Mouse (Mus musculus) neutrophil, adult 5-6 weeks (primary cell): ENCODE measurements around the gene Clta. TPM values are rescaled to one million over a fixed set of nuclear protein-coding genes. Genes with fewer than 3 reads are reported as not detected.
"Not testable (repeated sequence)": the region's sequence is repeated elsewhere in the genome, so short reads cannot be mapped to it uniquely, and the experiment has no call there.

Experiments used
- ATAC-seq: fragments of 151-379, 151-347 bp; 2 replicates; pipeline ENCODE4 v1.8.0; 2017; ENCODE audit warnings: mild to moderate bottlenecking, moderate TSS enrichment; ENCODE audit not compliant: insufficient number of reproducible peaks, poor library complexity, low FRiP score, severe bottlenecking; ENCODE audit errors: extremely low read depth
- total RNA-seq: library from RNA; stranded (forward); fragments of 200-1000 nt; gene quantifications from 2 replicates; pipeline ENCODE4 v1.2.3, GENCODE M21; 2017

Gene Clta
- total RNA-seq, 1 experiment from 2014 or later = 339 TPM

DNA sequence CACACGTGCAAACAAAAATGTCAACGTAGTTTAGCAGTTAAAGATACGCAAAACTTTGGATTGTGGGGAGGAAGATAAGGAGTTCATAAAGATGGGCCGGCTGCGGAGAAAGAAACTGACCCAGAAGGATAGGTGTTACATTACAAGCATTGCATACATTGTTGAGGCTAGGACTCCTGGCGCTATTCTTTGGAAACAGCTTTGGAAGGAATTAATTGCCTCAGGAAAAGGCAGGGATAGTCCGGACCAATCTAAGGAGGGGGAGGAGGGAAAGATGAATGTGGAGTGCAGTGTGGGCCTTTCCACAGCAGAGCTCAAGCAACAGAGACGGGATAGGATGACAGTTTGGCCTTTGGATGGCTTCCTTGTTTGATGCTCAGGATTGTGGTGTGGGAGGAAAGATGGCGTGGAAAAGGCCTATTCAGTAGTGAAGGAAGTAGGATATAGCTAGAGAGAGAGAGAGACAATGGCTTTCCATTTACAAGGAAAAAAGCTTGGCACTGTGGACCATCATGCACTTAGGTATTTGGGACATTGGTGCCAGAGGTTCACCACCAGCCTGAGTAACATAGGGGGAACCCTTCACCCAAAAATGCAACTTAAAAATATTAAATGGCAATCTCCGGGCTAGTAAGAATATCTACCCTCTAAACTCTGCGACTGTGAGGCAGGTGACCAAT, 9.3 kb downstream of the Clta start:
- no peak for ATAC-seq

DNA sequence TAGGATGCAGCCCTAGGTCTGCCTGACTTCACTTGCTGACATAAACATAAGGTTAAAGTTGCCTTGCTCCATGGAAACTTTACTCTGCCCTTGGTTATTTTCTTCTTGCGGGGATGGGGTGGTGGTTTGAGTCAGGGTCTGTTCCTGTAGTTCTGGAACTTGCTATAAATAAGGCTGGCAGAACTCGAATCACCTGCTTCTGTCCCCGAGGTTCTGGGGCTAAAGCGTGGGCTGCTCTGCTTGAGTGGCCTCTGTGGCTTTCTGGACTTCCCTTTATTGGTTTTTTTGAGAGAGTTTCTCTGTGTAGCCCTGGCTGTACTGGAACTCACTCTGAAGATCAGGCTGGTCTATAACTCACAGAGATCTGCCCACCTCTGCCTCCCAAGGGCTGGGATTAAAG, 11.8 kb downstream of the Clta start:
- no peak for ATAC-seq

DNA sequence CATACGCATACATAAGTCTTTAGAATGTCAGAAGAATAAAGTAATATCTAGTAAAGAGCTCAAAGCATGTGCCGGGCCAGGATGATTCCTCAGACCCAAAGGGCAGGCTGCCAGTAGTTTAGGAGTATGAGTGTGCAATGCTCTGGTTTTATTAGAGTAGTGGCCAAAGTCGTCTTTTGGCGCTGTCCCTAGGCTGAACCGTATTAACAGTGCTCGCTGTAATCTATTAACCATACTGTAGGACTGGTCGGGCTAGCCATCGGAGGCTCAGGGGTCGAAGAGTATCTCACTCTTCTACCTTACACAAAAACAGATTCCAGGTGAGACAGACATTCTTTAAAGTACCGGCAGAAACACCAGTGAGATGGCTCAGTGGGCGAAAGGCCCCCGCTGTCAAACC, 12.5 kb downstream of the Clta start:
- no peak for ATAC-seq

DNA sequence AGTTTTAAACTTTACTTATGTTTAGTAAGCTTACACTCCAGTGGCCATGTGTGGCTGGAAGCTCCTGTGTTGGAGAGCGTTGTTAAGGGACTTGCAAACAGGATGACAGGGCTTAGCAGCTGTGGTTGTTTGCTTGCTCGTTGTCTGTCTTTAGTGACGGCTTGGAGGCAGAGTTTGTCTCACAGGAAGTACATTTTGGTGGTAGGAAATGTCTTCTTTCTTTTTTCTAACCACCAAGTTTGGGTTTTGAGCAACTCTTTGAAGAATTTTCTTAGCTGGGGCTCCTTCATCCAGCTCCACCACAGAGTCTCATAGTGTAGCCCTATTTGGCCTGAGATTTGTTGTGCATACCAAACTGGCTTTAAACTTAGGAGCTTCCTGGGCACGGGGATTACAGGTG, 18.1 kb downstream of the Clta start:
- ATAC-seq = peak; percentile 35

DNA sequence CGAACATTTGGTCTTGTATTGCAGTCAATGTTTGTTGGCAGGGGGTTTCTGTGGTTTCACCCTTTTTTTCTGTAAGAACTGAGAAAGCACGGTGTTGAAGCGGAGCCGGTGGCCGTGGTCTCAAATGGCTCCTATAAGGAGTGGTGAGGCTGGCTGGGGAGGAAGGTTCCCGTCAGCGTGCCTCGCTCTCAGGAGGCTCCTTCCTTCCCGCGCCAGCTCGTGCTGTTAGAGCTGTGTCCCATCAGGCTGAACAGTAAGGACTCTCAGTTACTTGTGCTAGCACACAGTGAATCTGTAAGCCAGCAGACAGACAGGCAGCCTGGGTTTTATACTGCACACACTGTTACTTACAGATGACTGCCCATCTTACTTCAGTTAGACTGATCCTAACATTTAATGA, 18.5 kb downstream of the Clta start:
- ATAC-seq = no peak

DNA sequence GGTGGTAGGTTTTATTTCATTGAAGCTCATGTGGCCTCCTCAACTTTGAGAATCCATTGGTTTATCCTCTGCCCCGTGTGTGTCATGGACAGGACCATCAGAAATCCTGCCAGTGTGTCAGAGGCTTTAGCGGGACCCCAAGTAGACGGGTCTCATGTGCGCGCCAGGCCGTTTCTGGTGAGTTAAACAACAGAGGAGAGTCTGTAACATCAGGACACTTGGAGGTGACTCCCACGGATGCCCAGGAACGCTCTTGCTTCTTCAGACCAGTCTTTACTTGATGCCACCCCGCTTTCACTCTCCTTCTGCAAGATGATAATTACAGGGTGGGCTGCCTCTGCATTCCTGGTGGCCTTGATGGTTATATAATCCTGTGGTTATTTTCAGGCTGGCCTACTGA, 19.4 kb downstream of the Clta start:
- ATAC-seq = no peak

DNA sequence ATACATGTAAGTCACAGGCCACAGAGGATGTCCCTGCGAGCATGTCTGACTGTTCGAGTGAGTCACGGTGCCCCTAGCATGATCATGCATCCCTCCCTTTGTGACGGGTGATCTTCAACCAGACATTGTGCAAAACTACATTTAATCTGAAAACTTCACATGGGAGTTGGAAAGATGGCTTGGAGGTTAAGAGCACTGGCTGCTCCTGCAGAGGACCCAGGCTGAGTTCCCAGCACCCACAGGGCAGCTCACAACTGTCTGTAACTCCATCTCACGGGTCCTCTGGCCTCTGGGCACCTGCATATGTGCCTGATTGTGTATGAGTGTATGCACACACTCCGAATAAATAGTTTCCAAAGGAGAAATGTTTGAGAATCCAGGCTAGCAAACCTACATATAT, 20.0 kb downstream of the Clta start:
- no peak for ATAC-seq

DNA sequence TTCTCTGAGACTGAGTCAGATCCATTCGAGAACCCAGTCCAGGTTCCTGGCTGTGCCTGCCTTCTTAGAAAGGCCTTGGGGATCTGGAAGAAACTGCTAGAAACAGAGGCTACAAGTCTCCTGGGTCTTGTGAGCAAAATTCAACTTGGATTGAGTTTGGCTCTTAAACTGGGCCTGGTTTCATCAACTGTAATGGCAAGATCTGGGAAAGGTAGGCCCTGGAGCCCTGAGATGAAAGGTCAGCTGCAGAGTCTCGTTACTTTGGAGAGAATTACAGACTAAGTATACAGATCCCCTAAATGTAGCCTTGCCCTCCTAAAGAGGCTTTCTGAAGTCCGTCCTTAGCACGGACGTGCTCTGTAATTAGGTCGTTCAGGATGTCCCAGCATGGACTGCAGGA, 21.3 kb downstream of the Clta start:
- ATAC-seq = no peak

DNA sequence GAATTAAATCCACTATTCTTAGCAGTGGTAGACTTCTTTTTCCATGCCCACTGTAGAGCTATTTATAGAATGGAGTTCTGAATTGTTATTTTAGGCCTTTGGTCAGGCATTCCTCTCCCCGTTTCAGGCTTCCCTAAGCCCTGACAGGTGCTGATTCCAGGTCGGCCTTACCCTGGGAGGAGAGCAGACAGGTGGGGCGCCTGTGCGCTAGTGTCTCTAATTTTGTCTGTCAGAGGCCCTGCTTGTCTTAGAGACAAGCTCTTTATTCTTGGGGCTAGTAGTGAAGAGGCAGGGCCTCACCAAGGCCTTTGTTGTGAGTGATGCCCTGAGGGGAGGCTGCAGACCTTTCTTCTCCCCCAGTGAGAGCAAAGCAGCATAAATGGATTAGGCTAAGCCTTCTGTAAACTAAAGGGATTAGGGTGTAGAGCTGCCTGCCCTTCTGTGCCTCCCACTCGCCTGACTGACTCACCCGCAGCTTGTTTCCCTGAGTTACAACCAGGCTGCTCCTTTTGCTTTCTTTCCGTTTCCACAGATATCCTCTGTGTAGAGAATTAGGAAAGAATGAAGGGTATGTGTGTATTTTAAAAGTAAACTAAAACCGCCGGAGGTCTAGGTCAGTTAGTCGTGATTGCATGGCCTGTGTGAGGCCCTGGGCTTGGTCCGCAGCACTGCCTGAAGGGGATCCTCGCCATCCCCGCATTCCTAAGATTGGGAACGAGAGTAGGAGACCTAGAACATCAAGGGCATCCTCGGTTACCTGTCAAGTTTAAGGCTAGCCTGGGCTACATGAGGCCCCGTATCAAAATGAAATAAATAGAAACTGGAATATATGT, 24.3 kb downstream of the Clta start:
- no peak for ATAC-seq

DNA sequence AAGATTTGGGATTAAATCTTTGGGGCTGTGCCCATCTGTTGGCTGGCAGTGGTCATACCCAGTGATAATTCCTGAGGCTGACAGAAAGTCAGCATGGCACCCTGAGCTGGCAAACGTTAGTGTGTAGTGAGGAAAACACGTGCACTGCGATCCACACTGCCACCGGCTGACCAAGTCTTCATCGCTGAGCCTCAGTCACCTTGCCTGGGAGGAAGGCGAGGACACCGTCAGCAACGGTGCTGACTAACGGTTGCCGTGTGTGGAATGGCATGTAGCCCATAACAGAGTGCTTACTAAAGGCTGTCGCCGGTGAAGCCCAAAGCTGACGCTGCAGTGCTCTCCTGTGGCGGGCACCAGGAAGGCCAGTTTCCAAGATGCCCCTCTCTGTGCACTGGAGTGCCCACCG, 25.4 kb downstream of the Clta start:
- ATAC-seq = no peak

DNA sequence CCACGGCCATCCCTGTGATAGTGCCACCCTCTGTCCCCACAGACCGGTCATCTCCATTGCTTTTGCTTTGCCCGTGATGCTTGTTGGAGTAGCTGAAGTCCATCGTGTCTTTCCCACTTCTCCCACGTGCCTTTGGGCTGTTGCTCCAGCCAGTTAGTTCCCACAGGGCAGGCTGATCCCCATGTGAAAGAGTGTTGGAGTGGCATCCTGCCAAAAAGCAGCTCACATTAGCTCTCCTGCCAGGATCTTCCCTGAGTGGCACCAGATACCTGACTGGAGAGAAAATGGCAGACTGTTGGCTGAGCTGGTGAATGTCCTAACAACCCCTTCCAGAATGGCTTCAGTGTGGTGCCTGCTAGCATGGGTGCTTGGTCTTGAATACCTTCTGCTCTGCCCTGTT, 27.3 kb downstream of the Clta start:
- no peak for ATAC-seq

DNA sequence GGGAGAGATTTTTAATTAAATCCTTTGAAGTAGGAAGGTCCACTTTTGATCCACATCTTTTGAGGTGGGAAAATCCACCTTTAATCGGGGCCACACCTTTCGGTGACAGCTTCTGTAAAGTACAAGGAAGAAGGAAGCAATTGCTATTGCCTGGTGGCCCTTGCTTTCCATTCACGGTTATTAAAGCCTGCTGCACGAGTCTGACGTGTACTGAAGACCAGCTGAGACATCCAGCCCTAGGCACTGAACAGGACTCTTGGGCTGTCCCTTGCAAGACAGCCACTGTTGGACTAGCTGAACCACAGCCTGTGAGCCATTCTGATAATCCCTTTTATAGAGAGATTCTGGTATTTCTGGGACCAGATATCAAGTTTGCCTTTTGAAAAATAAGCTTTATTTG, 32.2 kb downstream of the Clta start:
- no peak for ATAC-seq

DNA sequence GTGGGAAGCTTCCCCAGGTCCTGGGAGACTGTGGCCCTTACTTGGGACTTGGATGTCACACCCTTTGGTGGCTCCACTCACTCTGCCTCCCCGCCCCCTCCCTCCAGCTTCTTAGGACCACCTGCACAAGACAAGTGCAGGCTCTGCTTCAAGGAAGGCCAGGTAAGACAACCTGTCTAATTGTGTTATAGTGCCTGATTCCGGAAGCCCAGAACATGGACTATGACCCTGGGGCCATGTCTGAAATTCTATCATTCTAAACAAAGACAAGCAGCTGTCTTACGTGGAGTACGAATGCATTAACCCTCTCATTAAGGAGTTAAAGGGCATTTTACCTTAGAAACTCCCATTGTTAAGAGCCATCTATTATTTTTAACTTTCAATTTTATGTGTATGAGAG, 36.5 kb downstream of the Clta start:
- ATAC-seq = no peak

DNA sequence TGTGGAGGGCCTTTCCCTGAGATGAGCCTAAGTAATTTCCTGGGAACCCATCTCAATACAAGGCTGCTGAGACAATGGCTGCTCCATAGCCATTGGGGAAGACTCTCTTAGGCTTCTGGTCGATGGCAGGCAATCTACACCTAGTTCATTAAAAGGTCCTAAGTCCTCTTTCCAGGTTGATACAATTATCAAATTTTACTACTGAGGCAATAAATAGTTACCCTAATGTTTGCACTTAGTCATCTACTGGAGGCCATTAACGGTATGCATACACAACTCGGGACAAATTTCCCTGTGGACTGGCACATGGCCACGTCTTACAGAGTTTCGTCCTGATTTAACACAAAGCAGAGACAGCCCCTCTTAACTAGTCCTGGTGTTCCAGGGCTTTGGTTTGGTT, 38.2 kb downstream of the Clta start:
- ATAC-seq = no peak

DNA sequence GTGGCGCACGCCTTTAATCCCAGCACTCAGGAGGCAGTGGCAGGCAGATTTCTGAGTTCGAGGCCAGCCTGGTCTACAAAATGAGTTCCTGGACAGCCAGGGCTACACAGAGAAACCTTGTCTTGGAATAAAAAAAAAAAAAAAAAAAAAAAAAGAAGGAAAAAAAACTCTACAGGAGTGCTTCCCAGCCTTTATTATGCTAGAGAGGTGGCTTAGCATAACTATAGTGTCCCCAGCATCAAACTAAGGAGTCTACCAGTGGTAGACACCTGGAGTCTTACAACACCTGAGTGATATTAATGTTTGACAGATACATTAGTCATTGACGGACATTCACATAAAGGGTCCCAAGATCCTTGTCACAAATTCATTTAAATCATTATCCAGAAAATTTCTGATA, 38.9 kb downstream of the Clta start:
- ATAC-seq = not testable (repeated sequence)

DNA sequence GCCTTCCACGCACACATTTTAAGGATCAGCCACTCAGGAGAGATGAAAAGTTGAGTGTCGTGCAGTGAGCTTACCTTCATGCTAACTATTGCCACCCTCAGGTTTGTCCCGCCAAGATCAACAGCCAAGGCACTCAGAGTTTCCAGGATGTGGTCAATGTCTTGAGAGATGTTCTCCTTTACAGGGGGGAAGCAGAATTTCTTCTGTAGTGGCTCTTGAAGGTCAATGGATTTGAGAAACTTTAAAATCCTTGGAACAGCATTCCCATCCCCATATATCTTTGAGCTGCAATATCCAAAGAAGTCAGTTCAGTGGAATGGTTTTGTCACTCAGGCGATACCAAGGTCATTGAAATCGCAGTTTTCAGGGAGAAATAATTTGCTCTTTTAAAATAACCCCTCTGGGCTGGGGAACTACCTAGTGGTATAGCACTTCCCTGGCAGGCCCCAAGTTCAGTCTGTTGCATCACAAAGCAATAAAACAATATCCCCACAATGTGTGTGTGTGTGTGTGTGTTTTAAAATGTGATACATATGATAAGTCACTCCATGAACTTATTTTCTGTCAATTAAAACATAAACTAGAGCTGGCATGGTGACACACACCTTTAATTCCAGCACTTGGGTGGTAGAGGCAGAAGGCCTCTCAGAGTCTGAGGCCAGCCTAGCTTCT, 40.6 kb downstream of the Clta start:
- ATAC-seq = no peak

DNA sequence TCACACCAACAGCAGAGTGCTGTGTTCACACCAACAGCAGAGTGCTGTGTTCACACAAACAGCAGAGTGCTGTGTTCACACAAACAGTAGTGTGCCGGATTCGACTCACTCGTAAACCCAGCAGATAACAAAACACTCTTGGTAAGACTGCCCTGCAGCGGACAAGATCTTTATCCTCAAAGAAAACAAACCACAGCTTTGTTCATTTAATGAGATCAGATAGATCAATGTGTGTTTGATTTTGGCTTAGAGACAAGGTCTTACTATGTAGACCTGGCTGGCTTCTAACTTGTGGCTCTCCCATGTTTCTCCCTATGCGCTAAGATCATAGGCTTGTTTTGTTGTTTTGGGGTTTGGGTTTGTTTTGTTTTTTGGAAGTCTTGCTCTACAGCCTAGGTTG, 41.8 kb downstream of the Clta start:
- ATAC-seq = no peak

DNA sequence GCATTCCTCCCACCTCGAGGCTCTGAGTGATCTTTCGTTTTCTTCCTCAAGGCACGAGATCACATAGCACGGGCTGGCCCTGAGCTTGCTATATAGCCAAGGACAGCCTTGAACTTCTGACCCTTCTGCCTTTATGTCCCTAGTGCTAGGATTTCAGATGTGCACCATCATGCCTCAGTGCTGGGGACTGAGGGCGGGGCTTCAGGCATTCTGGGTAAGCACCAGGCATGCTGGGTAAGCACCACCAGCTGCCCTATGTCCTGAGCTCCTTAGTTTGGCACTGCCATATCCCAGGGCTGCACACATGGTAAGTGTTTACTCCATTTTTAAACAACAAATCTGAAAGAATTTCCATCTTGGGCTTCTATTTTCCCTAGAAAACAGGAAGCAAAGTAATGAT, 45.6 kb downstream of the Clta start:
- ATAC-seq = no peak

DNA sequence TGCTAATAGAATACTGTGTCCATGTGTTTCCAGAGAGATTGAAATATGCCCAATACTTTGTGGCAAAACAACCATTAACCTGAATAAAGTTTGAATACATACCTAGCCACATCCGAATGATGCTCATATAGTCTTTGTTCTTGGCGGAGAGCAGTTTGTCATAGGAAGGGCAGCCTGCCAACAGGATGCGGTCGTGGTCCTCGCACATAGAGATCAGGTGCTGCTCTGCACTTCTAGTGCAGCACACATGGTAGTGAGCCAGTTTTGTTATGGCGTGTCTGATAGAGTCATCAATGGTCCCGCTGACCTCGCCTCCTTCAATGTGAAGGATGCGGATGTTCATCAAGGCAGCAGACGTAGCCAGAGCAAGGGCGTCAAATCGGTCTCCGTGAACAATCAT, 55.4 kb downstream of the Clta start:
- 0 out of 2 replicates have a peak, but pooled peaks have one; percentile 26 for ATAC-seq

DNA sequence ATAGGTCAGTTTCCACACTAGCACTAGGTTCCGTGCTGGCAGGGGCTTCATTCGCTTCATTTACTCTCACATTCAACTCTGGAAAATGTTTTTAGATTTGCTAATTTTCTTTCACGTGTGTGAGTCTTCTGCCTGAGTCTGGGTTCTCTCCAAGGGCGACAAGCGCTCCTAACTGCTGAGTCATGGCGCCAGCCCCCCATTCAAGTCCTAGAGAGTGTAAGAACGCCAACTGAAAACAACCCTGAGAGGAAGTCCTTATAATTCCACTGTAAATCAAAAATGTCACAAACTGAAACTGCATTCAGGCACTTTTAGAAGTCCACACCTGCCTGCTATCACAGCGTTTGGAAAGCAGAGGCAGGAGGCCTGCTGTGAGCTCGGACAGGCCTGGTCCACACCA, 57.8 kb downstream of the Clta start:
- no peak for ATAC-seq
